Mouse (Mus musculus): ENCODE measurements around the gene Esp31. TPM values are rescaled to one million over a fixed set of nuclear protein-coding genes. Genes with fewer than 3 reads are reported as not detected.

Esp31 gene
- polyA plus RNA-seq (2014; fragmentation: Nextera tagmentation; extraction: Ambion mirVana): not detected in 2 replicates

DNA sequence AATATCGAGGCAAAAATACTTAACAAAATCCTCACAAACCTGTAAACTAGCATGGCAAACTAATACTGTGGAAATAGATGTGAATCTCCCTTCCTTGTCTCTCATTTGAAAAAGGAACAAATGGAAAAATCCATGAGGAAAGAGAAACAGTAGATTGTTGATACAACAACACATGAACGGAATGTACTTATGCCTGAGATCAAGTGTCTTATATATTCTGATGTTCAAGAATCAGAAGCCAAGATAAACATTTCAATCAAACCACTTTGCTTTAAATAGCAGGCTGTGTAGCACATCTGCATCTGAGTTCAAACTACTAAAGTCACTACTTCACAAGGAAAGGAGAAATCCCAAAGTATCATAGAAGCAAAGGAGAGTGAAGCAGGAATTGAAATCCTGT, at the start of gene Esp31:
Gene Esp31 (plus strand): TSS at position 301 of the 400 bp plus-strand sequence.
- no peaks in the 10 kb centered on the region for H3K36me3 ChIP-seq (ENCODE audit: control insufficient read depth, insufficient read depth, low read length)
- H3K27me3 ChIP-seq (ENCODE audit: control insufficient read depth, insufficient read depth, low read length): no peaks in the 10 kb centered on the region
- no peak within 1 kb of the TSS for H3K4me3 ChIP-seq (ENCODE audit: low read depth, low read length)
- no peak for DNase-seq (ENCODE audit: low spot score)
- H3K9ac ChIP-seq (ENCODE audit: low read length): no peak within 1 kb of the TSS
- H3K4me1 ChIP-seq (ENCODE audit: control insufficient read depth, insufficient read depth, low read length): no peaks in the 10 kb centered on the region
- H3K27ac ChIP-seq (ENCODE audit: low read depth, low read length): no peak within 1 kb of the TSS
- H3K9me3 ChIP-seq (ENCODE audit: control insufficient read depth, low read length): no peaks in the 10 kb centered on the region
- 82% methylated on average over 2 of the region's 2 CpGs for WGBS
- ATAC-seq (ENCODE audit: insufficient read depth, low FRiP score, low TSS enrichment): no peak
- no peak within 1 kb of the TSS for H3K4me2 ChIP-seq (ENCODE audit: low read depth)

Other genes with a start within 250 kb of the Esp31 start
- not detected in 2 replicates for gene Esp36, start 219.3 kb upstream of the Esp31 start, polyA plus RNA-seq (2014; fragmentation: Nextera tagmentation; extraction: Ambion mirVana)
- gene Esp34, start 85.3 kb upstream of the Esp31 start, polyA plus RNA-seq (2014; fragmentation: Nextera tagmentation; extraction: Ambion mirVana): not detected in 2 replicates

All from neural tube, embryonic 11.5 days (tissue).